Mouse (Mus musculus) C2C12 (cell line): Measurements from ENCODE around the gene Pik3c2a. TPM values are rescaled to one million over a fixed set of nuclear protein-coding genes. Genes with fewer than 3 reads are reported as not detected.
A peak's percentile ranks its signal among the peaks of the same experiment; 100 is the strongest.

ENCODE experiments used
- H3K27me3 ChIP-seq: one replicate; pipeline ENCODE4 v1.6.1; 2011; ENCODE audit not compliant: control insufficient read depth, insufficient read depth, insufficient read length
- H3K36me3 ChIP-seq: one replicate; pipeline ENCODE4 v1.6.1; 2011; ENCODE audit not compliant: control insufficient read depth, insufficient read depth
- H3K4me3 ChIP-seq: one replicate; pipeline ENCODE4 v1.5.1; 2011; ENCODE audit warnings: mild to moderate bottlenecking, control low read depth; ENCODE audit not compliant: poor library complexity, insufficient read depth, severe bottlenecking
- H3K79me2 ChIP-seq: one replicate; pipeline ENCODE4 v1.6.1; 2011; ENCODE audit not compliant: control insufficient read depth, insufficient read depth
- H3K79me3 ChIP-seq: one replicate; pipeline ENCODE4 v1.6.1; 2011; ENCODE audit warnings: low read depth, control low read depth
- H3ac ChIP-seq: one replicate; pipeline ENCODE3; 2011; ENCODE audit warnings: low read depth; ENCODE audit not compliant: control insufficient read depth, insufficient read length
- CEBPB ChIP-seq: IDR thresholded peaks from one replicate; pipeline ENCODE4 v1.6.1; 2011; ENCODE audit warnings: low read depth, mild to moderate bottlenecking, control low read depth, moderate library complexity
- CTCF ChIP-seq: IDR thresholded peaks from one replicate; pipeline ENCODE4 v1.5.1; 2011; ENCODE audit not compliant: control insufficient read depth, insufficient read depth, insufficient read length
- FOSL1 ChIP-seq: IDR thresholded peaks from one replicate; pipeline ENCODE4 v1.8.0; 2011; ENCODE audit warnings: mild to moderate bottlenecking, low read length; ENCODE audit not compliant: poor library complexity, insufficient read depth, severe bottlenecking
- MAX ChIP-seq: IDR thresholded peaks from one replicate; pipeline ENCODE4 v1.6.1; 2011; ENCODE audit warnings: mild to moderate bottlenecking, control low read depth
- MYOD1 ChIP-seq: IDR thresholded peaks from one replicate; pipeline ENCODE4 v1.6.1; 2011; ENCODE audit warnings: low read depth; ENCODE audit not compliant: control insufficient read depth, insufficient read length
- MYOG ChIP-seq: IDR thresholded peaks from one replicate; pipeline ENCODE4 v1.6.1; 2011; ENCODE audit not compliant: control insufficient read depth, insufficient read length; ENCODE audit errors: extremely low read depth
- USF1 ChIP-seq: IDR thresholded peaks from one replicate; pipeline ENCODE4 v1.6.1; 2011; ENCODE audit warnings: low read depth, mild to moderate bottlenecking, control low read depth, moderate library complexity
- polyA plus RNA-seq: library from polyadenylated mRNA; unstranded; fragments of >200 nt; fragmentation: generic; extraction: Trizol; gene quantifications from one replicate; pipeline ENCODE4 v1.2.1, GENCODE M21; 2012; ENCODE audit warnings: missing spikeins

Gene Pik3c2a
- polyA plus RNA-seq, 1 experiment, result 4.1 TPM

GRCm38 (mm10) chr7:116333713-116334668 is 109.3 kb downstream of the Pik3c2a start, which contains the start of gene Rps13:
Gene Rps13 (minus strand): TSS chr7:116334195.
- Histone ChIP-seq H3K36me3 (peaks cover 51% of the 10 kb centered on the region), H3ac (peak within 1 kb of the TSS; percentile 99), H3K79me2 (peaks cover 51% of the 10 kb centered on the region), H3K27me3 (no peaks in the 10 kb centered on the region), H3K79me3 (peaks cover 31% of the 10 kb centered on the region), H3K4me3 (peak within 1 kb of the TSS; percentile 71)
- TF ChIP-seq MYOG (no peak), MYOD1 (no peak), MAX (peak; percentile 84)

- Histone ChIP-seq H3K36me3 (peaks cover 49% of the 10 kb centered on the region), H3K4me3 (no peak overlapping the region), H3K27me3 (no peaks in the 10 kb centered on the region), H3K79me3 (peaks cover 34% of the 10 kb centered on the region), H3K79me2 (peaks cover 45% of the 10 kb centered on the region), H3ac (no peak overlapping the region)
- no peak for TF ChIP-seq MAX
- TF ChIP-seq FOSL1, result no peak
- TF ChIP-seq CTCF, result no peak
These were observed 112.0 kb downstream of the Pik3c2a start for GRCm38 (mm10) chr7:116331246-116331645.

GRCm38 (mm10) chr7:116329858-116330257 is 113.4 kb downstream of the Pik3c2a start:
- Histone ChIP-seq H3K27me3 (no peaks in the 10 kb centered on the region), H3K79me3 (peaks cover 31% of the 10 kb centered on the region), H3K36me3 (peaks cover 44% of the 10 kb centered on the region), H3K79me2 (peaks cover 36% of the 10 kb centered on the region), H3ac (no peak overlapping the region), H3K4me3 (no peak overlapping the region)
- TF ChIP-seq CEBPB (no peak), MYOD1 (no peak), MAX (no peak), MYOG (no peak), USF1 (no peak), CTCF (no peak), FOSL1 (no peak)

GRCm38 (mm10) chr7:116328777-116329176 is 114.5 kb downstream of the Pik3c2a start:
- Histone ChIP-seq H3K27me3 (no peaks in the 10 kb centered on the region), H3K4me3 (no peak overlapping the region), H3K79me3 (peaks cover 31% of the 10 kb centered on the region), H3K36me3 (peaks cover 44% of the 10 kb centered on the region), H3K79me2 (peaks cover 25% of the 10 kb centered on the region), H3ac (no peak overlapping the region)
- TF ChIP-seq CTCF (no peak), MYOD1 (no peak), FOSL1 (no peak), MAX (no peak), USF1 (no peak), MYOG (no peak), CEBPB (no peak)

- H3ac ChIP-seq, result no peak overlapping the region
- H3K79me2 ChIP-seq, result peaks cover 16% of the 10 kb centered on the region
- H3K4me3 ChIP-seq, result no peak overlapping the region
- H3K79me3 ChIP-seq, result peaks cover 22% of the 10 kb centered on the region
- H3K36me3 ChIP-seq, result peaks cover 40% of the 10 kb centered on the region
- no peak for TF ChIP-seq USF1
- no peak for TF ChIP-seq FOSL1
- no peak for TF ChIP-seq CEBPB
- TF ChIP-seq MAX, result no peak
- TF ChIP-seq CTCF, result no peak
- TF ChIP-seq MYOG, result no peak
- no peaks in the 10 kb centered on the region for H3K27me3 ChIP-seq
These were observed 115.3 kb downstream of the Pik3c2a start for GRCm38 (mm10) chr7:116327901-116328300.
